Mouse (Mus musculus): ENCODE results near the gene Pramef17. TPM values are rescaled to one million over a fixed set of nuclear protein-coding genes. Genes with fewer than 3 reads are reported as not detected.

The Pramef17 gene
- not detected for polyA plus RNA-seq (2014; fragmentation: Illumina TruSeq; extraction: RNeasy Lipid Tissue Mini Kit (QIAGEN cat#74804); ENCODE audit: low read depth, low replicate concordance)

GRCm38 (mm10) chr4:143994269-143994668, at the start of gene Pramef17:
Pramef17 (minus strand) TSS chr4:143994369.

DNA sequence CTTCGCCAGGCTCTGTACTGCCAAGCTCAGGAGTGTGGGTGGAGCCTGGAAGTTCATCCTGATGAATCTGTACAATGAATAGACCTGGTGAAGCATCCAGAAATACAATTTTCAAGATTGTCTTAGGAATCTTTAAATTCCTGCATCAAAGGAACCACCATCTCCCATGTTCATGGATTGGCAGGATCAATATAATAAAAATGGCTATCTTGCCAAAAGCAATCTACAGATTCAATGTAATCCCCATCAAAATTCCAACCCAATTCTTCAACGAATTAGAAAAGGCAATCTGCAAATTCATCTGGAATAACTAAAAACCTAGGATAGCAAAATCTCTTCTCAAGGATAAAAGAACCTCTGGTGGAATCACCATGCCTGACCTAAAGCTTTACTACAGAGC, 27.3 kb downstream of the Pramef17 start, which contains the start of gene Gm13101:
Gene Gm13101, minus strand, starts transcription at position 101 of the 400 bp plus-strand sequence.

GRCm38 (mm10) chr4:143950916-143951315, 43.3 kb downstream of the Pramef17 start, which contains the start of gene Pramef25:
Pramef25 (minus strand) TSS chr4:143951016.

Other genes with a start within 250 kb of the Pramef17 start
- not detected for gene Gm13023, start 205.0 kb downstream of the Pramef17 start, polyA plus RNA-seq (2014; fragmentation: Illumina TruSeq; extraction: RNeasy Lipid Tissue Mini Kit (QIAGEN cat#74804); ENCODE audit: low read depth, low replicate concordance)
- not detected for gene Gm13084, start 178.3 kb downstream of the Pramef17 start, polyA plus RNA-seq (2014; fragmentation: Illumina TruSeq; extraction: RNeasy Lipid Tissue Mini Kit (QIAGEN cat#74804); ENCODE audit: low read depth, low replicate concordance)
- not detected for gene Gm13103, start 147.9 kb downstream of the Pramef17 start, polyA plus RNA-seq (2014; fragmentation: Illumina TruSeq; extraction: RNeasy Lipid Tissue Mini Kit (QIAGEN cat#74804); ENCODE audit: low read depth, low replicate concordance)
- gene Pramef6, start 94.0 kb downstream of the Pramef17 start, polyA plus RNA-seq (2014; fragmentation: Illumina TruSeq; extraction: RNeasy Lipid Tissue Mini Kit (QIAGEN cat#74804); ENCODE audit: low read depth, low replicate concordance): not detected
- gene Pramef25, start 43.4 kb downstream of the Pramef17 start, polyA plus RNA-seq (2014; fragmentation: Illumina TruSeq; extraction: RNeasy Lipid Tissue Mini Kit (QIAGEN cat#74804); ENCODE audit: low read depth, low replicate concordance): not detected
- not detected for gene Gm13101, start 27.4 kb downstream of the Pramef17 start, polyA plus RNA-seq (2014; fragmentation: Illumina TruSeq; extraction: RNeasy Lipid Tissue Mini Kit (QIAGEN cat#74804); ENCODE audit: low read depth, low replicate concordance)
- gene Pramel4, start 64.8 kb upstream of the Pramef17 start, polyA plus RNA-seq (2014; fragmentation: Illumina TruSeq; extraction: RNeasy Lipid Tissue Mini Kit (QIAGEN cat#74804); ENCODE audit: low read depth, low replicate concordance): not detected
- gene Gm13102, start 112.1 kb upstream of the Pramef17 start, polyA plus RNA-seq (2014; fragmentation: Illumina TruSeq; extraction: RNeasy Lipid Tissue Mini Kit (QIAGEN cat#74804); ENCODE audit: low read depth, low replicate concordance): not detected
- gene Oog3, start 168.3 kb upstream of the Pramef17 start, polyA plus RNA-seq (2014; fragmentation: Illumina TruSeq; extraction: RNeasy Lipid Tissue Mini Kit (QIAGEN cat#74804); ENCODE audit: low read depth, low replicate concordance): not detected
- not detected for gene Oog2, start 196.3 kb upstream of the Pramef17 start, polyA plus RNA-seq (2014; fragmentation: Illumina TruSeq; extraction: RNeasy Lipid Tissue Mini Kit (QIAGEN cat#74804); ENCODE audit: low read depth, low replicate concordance)
- not detected for gene C87977, start 218.9 kb upstream of the Pramef17 start, polyA plus RNA-seq (2014; fragmentation: Illumina TruSeq; extraction: RNeasy Lipid Tissue Mini Kit (QIAGEN cat#74804); ENCODE audit: low read depth, low replicate concordance)